Mouse (Mus musculus) cortical plate, adult 2 months (tissue): ENCODE measurements around the gene Pdcd10.

Source experiments
- CTCF ChIP-seq: fragments of 200-500 bp; IDR thresholded peaks from 2 replicates; pipeline ENCODE4 v1.5.1; 2011; ENCODE audit warnings: mild to moderate bottlenecking, control low read depth, low read length; ENCODE audit not compliant: insufficient read depth; ENCODE audit errors: extremely low read depth
- POLR2A ChIP-seq: fragments of 200-500 bp; IDR thresholded peaks from 2 replicates; pipeline ENCODE4 v1.6.1; 2011; ENCODE audit warnings: mild to moderate bottlenecking, low read length, control low read depth; ENCODE audit not compliant: insufficient read depth; ENCODE audit errors: extremely low read depth

- TF ChIP-seq POLR2A (no peak), CTCF (no peak)
Observed at GRCm38 (mm10) chr3:75468154-75468553, 88.5 kb downstream of the Pdcd10 start.
